Mouse (Mus musculus): ENCODE measurements around the gene Zkscan4. TPM values are rescaled to one million over a fixed set of nuclear protein-coding genes. Genes with fewer than 3 reads are reported as not detected.
A peak's percentile ranks its signal among the peaks of the same experiment; 100 is the strongest.

The Zkscan4 gene
- total RNA-seq, 2 experiments from 2014 or later = 6.1 to 7.0 TPM

- DNase-seq = no peak
Measured at GRCm38 (mm10) chr13:21530136-21530535, 51.4 kb downstream of the Zkscan4 start.

DNA sequence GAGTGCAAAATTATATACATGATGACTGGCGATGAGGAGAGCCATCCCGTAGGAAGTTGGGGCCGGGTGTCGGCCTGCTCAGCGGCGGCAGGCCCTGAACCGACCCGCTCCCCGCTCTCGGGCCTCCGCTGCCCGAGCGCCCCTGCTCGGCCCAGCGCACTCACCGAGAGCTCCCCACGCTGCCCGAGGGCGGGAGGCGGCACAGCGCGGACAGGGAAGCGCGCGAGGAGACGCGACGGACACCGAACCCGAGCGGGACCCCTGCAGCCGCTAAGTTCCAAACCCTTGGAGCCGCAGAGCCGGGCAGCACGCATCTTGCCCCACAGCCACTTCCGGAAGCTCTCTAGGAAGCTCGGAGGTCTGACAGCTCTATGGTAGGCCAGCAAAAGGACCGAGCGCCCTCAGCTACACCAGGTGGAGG is 52.1 kb downstream of the Zkscan4 start, which contains the start of gene Zkscan8:
TSS of gene Zkscan8 (minus strand) at position 340 of the 421 bp plus-strand sequence.
- peak; percentile 88 to 91 for DNase-seq

Small RNA genes within 50 kb of the gene (microRNA-seq; reads per million reads assigned to microRNA genes)
- gene Mir1896 = 0 reads per million in 2 experiments

Other genes with a start within 250 kb of the Zkscan4 start
- not detected for gene Gpx5, start 186.2 kb upstream of the Zkscan4 start, total RNA-seq (2021)
- gene Gpx6, start 166.8 kb upstream of the Zkscan4 start, total RNA-seq (2021) = not detected
- gene Olfr1367, start 132.0 kb upstream of the Zkscan4 start, total RNA-seq (2021) = not detected
- 1 to 10 TPM; 8.4 to 9.9 TPM for gene Zscan12, start 116.1 kb upstream of the Zkscan4 start, total RNA-seq (2021)
- gene Zkscan3, start 76.2 kb upstream of the Zkscan4 start, total RNA-seq (2021) = 10 to 100 TPM; 39.7 to 46.2 TPM
- 1 to 10 TPM; 1.1 to 1.5 TPM for gene Pgbd1, start 37.8 kb upstream of the Zkscan4 start, total RNA-seq (2021)
- 10 to 100 TPM; 52.3 to 53.5 TPM for gene Zscan26, start 25.2 kb upstream of the Zkscan4 start, total RNA-seq (2021)
- gene Nkapl, start 10.4 kb upstream of the Zkscan4 start, total RNA-seq (2021) = 1 to 10 TPM in 1 of 2 experiments, under 1 TPM in 1; 0.78 to 1.2 TPM
- not detected for gene Gm10065, start 534 bp downstream of the Zkscan4 start, total RNA-seq (2021)
- gene AK157302, start 16.3 kb downstream of the Zkscan4 start, total RNA-seq (2021) = 10 to 100 TPM; 21.6 to 23.2 TPM
- gene Gm11273, start 22.5 kb downstream of the Zkscan4 start, total RNA-seq (2021) = 10 to 100 TPM; 49.1 to 63.4 TPM
- gene Zkscan8, start 52.2 kb downstream of the Zkscan4 start, total RNA-seq (2021) = 10 to 100 TPM; 18.3 to 19.9 TPM
- gene Olfr1366, start 63.9 kb downstream of the Zkscan4 start, total RNA-seq (2021) = not detected
- not detected for gene Olfr1535, start 81.0 kb downstream of the Zkscan4 start, total RNA-seq (2021)
- gene Olfr1364, start 102.9 kb downstream of the Zkscan4 start, total RNA-seq (2021) = not detected
- not detected for gene Olfr1362, start 135.1 kb downstream of the Zkscan4 start, total RNA-seq (2021)
- gene Olfr11, start 163.6 kb downstream of the Zkscan4 start, total RNA-seq (2021) = not detected
- not detected for gene Olfr1361, start 184.5 kb downstream of the Zkscan4 start, total RNA-seq (2021)
- gene Olfr1360, start 198.5 kb downstream of the Zkscan4 start, total RNA-seq (2021) = not detected
- gene Olfr1359, start 219.2 kb downstream of the Zkscan4 start, total RNA-seq (2021) = not detected
- 10 to 100 TPM; 20.4 to 37.0 TPM for gene Hist1h2bl, start 237.2 kb downstream of the Zkscan4 start, total RNA-seq (2021)
- 10 to 100 TPM; 37.8 to 44.6 TPM for gene Hist1h2ai, start 237.5 kb downstream of the Zkscan4 start, total RNA-seq (2021)
- gene Hist1h3h, start 238.8 kb downstream of the Zkscan4 start, total RNA-seq (2021) = 10 to 100 TPM; 57.9 to 69.3 TPM
- gene Hist1h2bm, start 243.1 kb downstream of the Zkscan4 start, total RNA-seq (2021) = 1 to 10 TPM; 4.3 to 6.2 TPM